Mouse (Mus musculus) neural tube, embryonic 14.5 days (tissue): ENCODE measurements around the gene Cep85l. TPM values are rescaled to one million over a fixed set of nuclear protein-coding genes. Genes with fewer than 3 reads are reported as not detected.

Source experiments
- ATAC-seq: fragments of 200-750 bp; cut with Nextera tagmentation; 2 replicates; pipeline ENCODE4 v1.8.0; 2017; ENCODE audit warnings: low read depth, mild to moderate bottlenecking, moderate TSS enrichment, moderate library complexity
- H3K27ac ChIP-seq: fragments of 300-500 bp; sonication (generic); 2 replicates; pipeline ENCODE4 v1.5.1; 2014; ENCODE audit warnings: low read depth, mild to moderate bottlenecking, control low read depth, low read length, moderate library complexity, mixed read lengths
- H3K27me3 ChIP-seq: fragments of 300-500 bp; sonication (generic); 2 replicates; pipeline ENCODE4 v1.6.1; 2014; ENCODE audit warnings: low read length; ENCODE audit not compliant: control insufficient read depth, insufficient read depth
- H3K36me3 ChIP-seq: fragments of 300-500 bp; sonication (generic); 2 replicates; pipeline ENCODE4 v1.6.1; 2014; ENCODE audit warnings: low read length, mixed read lengths; ENCODE audit not compliant: control insufficient read depth, insufficient read depth
- H3K4me1 ChIP-seq: fragments of 300-500 bp; sonication (generic); 2 replicates; pipeline ENCODE4 v1.6.1; 2014; ENCODE audit warnings: low read length; ENCODE audit not compliant: control insufficient read depth, insufficient read depth
- H3K4me2 ChIP-seq: fragments of 300-500 bp; sonication (generic); 2 replicates; pipeline ENCODE4 v1.6.1; 2014; ENCODE audit warnings: mild to moderate bottlenecking, low read depth, low read length, control low read depth
- H3K4me3 ChIP-seq: fragments of 300-500 bp; sonication (generic); 2 replicates; pipeline ENCODE4 v1.5.1; 2014; ENCODE audit warnings: low read depth, low read length, control low read depth, mixed read lengths
- H3K9ac ChIP-seq: fragments of 300-500 bp; sonication (generic); replicated peaks from 2 replicates; pipeline ENCODE4 v1.6.1; 2014; ENCODE audit warnings: low read depth, mild to moderate bottlenecking, control low read depth, low read length, mixed read lengths
- H3K9me3 ChIP-seq: fragments of 300-500 bp; sonication (generic); 2 replicates; pipeline ENCODE4 v1.6.1; 2016; ENCODE audit warnings: low read length; ENCODE audit not compliant: control insufficient read depth
- WGBS: fragments of 180-500 bp; shearing (Covaris S2); extraction: QIAGEN DNeasy Blood & Tissue Kit; methylation state at CpG from one replicate; pipeline ENCODE4 v1.1.7; 2014; 5-methylcytosine and 5-hydroxymethylcytosine counted together
- polyA plus RNA-seq: library from polyadenylated mRNA; unstranded; fragments of >200 nt; fragmentation: Nextera tagmentation; extraction: Ambion mirVana; gene quantifications from 2 replicates; pipeline ENCODE4 v1.2.1, GENCODE M21; 2014

The Cep85l gene
- polyA plus RNA-seq, 1 experiment from 2014 or later: 11.6 TPM

- peak overlapping the region; percentile 99 for H3K9ac ChIP-seq
- no peaks in the 10 kb centered on the region for H3K9me3 ChIP-seq
- peak overlapping the region; percentile 71 for H3K4me2 ChIP-seq
- H3K4me1 ChIP-seq: peaks cover 15% of the 10 kb centered on the region; the same call in 1 of the 2 replicates
- H3K27me3 ChIP-seq: no peaks in the 10 kb centered on the region
- peak overlapping the region; percentile 98 for H3K4me3 ChIP-seq
- H3K27ac ChIP-seq: peak overlapping the region; percentile 97
- ATAC-seq: peak; percentile 81
- WGBS: under 1% methylated on average over 59 of the region's 59 CpGs
- H3K36me3 ChIP-seq: no peaks in the 10 kb centered on the region
Observed at GRCm38 (mm10) chr10:53378981-53379708, 602 bp downstream of the Cep85l start.

- WGBS: 73% methylated on average over 6 of the region's 6 CpGs
- ATAC-seq: no peak
- Histone ChIP-seq H3K4me3 (peak overlapping the region; percentile 98), H3K27ac (no peak overlapping the region), H3K27me3 (no peaks in the 10 kb centered on the region), H3K4me1 (peaks cover 15% of the 10 kb centered on the region; the same call in 1 of the 2 replicates), H3K4me2 (peak overlapping the region; percentile 71), H3K9ac (no peak overlapping the region; the same call in 1 of the 2 replicates), H3K36me3 (no peaks in the 10 kb centered on the region), H3K9me3 (no peaks in the 10 kb centered on the region)
Observed at GRCm38 (mm10) chr10:53378296-53378695, 1.5 kb downstream of the Cep85l start.

- Histone ChIP-seq H3K4me3 (peak overlapping the region; percentile 2; the same call in 1 of the 2 replicates), H3K9ac (no peak overlapping the region), H3K27me3 (no peaks in the 10 kb centered on the region), H3K4me2 (peak overlapping the region; percentile 17; the same call in 1 of the 2 replicates), H3K4me1 (peaks cover 15% of the 10 kb centered on the region; the same call in 1 of the 2 replicates), H3K9me3 (no peaks in the 10 kb centered on the region), H3K27ac (no peak overlapping the region), H3K36me3 (no peaks in the 10 kb centered on the region)
- no peak for ATAC-seq
Observed at GRCm38 (mm10) chr10:53377096-53377495, 2.7 kb downstream of the Cep85l start.

GRCm38 (mm10) chr10:53373885-53374578, 5.7 kb downstream of the Cep85l start:
- ATAC-seq: no peak
- no peaks in the 10 kb centered on the region for H3K36me3 ChIP-seq

GRCm38 (mm10) chr10:53367265-53367664, 12.5 kb downstream of the Cep85l start:
- WGBS: 93% methylated on average over 2 of the region's 2 CpGs
- Histone ChIP-seq H3K27me3 (no peaks in the 10 kb centered on the region), H3K4me1 (no peaks in the 10 kb centered on the region), H3K36me3 (no peaks in the 10 kb centered on the region), H3K9ac (no peak overlapping the region), H3K4me2 (no peak overlapping the region), H3K9me3 (no peaks in the 10 kb centered on the region), H3K27ac (no peak overlapping the region), H3K4me3 (no peak overlapping the region)
- no peak for ATAC-seq

More at GRCm38 (mm10) chr10:53373885-53374578, 5.7 kb downstream of the Cep85l start:
- Histone ChIP-seq H3K9ac (no peak overlapping the region), H3K4me1 (peaks cover 15% of the 10 kb centered on the region; the same call in 1 of the 2 replicates), H3K4me2 (no peak overlapping the region), H3K4me3 (no peak overlapping the region), H3K27ac (no peak overlapping the region), H3K9me3 (no peaks in the 10 kb centered on the region), H3K27me3 (no peaks in the 10 kb centered on the region)
- 90% methylated on average over 6 of the region's 6 CpGs for WGBS

GRCm38 (mm10) chr10:53364311-53364710, 15.4 kb downstream of the Cep85l start:
- no peak overlapping the region for H3K4me3 ChIP-seq
- H3K9me3 ChIP-seq: no peaks in the 10 kb centered on the region
- no peak overlapping the region for H3K4me2 ChIP-seq
- H3K27me3 ChIP-seq: no peaks in the 10 kb centered on the region
- no peak overlapping the region for H3K9ac ChIP-seq
- ATAC-seq: no peak
- no peaks in the 10 kb centered on the region for H3K36me3 ChIP-seq
- no peak overlapping the region for H3K27ac ChIP-seq
- H3K4me1 ChIP-seq: no peaks in the 10 kb centered on the region

GRCm38 (mm10) chr10:53359016-53359415, 20.7 kb downstream of the Cep85l start:
- no peaks in the 10 kb centered on the region for H3K9me3 ChIP-seq
- WGBS: 83% methylated on average over 3 of the region's 3 CpGs
- no peak overlapping the region for H3K4me3 ChIP-seq
- H3K4me2 ChIP-seq: no peak overlapping the region
- H3K9ac ChIP-seq: no peak overlapping the region
- H3K36me3 ChIP-seq: no peaks in the 10 kb centered on the region
- no peak for ATAC-seq
- H3K27ac ChIP-seq: no peak overlapping the region
- no peaks in the 10 kb centered on the region for H3K4me1 ChIP-seq
- H3K27me3 ChIP-seq: no peaks in the 10 kb centered on the region

GRCm38 (mm10) chr10:53353665-53354064, 26.1 kb downstream of the Cep85l start:
- WGBS: 86% methylated on average over 3 of the region's 3 CpGs
- no peak for ATAC-seq
- no peak overlapping the region for H3K4me3 ChIP-seq
- H3K4me1 ChIP-seq: no peaks in the 10 kb centered on the region
- H3K27me3 ChIP-seq: no peaks in the 10 kb centered on the region
- H3K36me3 ChIP-seq: no peaks in the 10 kb centered on the region
- H3K9ac ChIP-seq: no peak overlapping the region
- no peak overlapping the region for H3K27ac ChIP-seq
- H3K9me3 ChIP-seq: no peaks in the 10 kb centered on the region
- H3K4me2 ChIP-seq: no peak overlapping the region

- no peaks in the 10 kb centered on the region for H3K4me1 ChIP-seq
- H3K4me2 ChIP-seq: no peak overlapping the region
- H3K27ac ChIP-seq: no peak overlapping the region
- H3K36me3 ChIP-seq: no peaks in the 10 kb centered on the region
- H3K9me3 ChIP-seq: no peaks in the 10 kb centered on the region
- ATAC-seq: no peak
- no peak overlapping the region for H3K9ac ChIP-seq
- 84% methylated on average over 1 of the region's 1 CpGs for WGBS
- H3K4me3 ChIP-seq: no peak overlapping the region
- H3K27me3 ChIP-seq: no peaks in the 10 kb centered on the region
Observed at GRCm38 (mm10) chr10:53349254-53349653, 30.5 kb downstream of the Cep85l start.
